Mouse (Mus musculus): ENCODE data around the gene Nubp1. TPM values are rescaled to one million over a fixed set of nuclear protein-coding genes. Genes with fewer than 3 reads are reported as not detected.

Nubp1 gene
- polyA plus RNA-seq, 1 experiment from 2014 or later, result 60.0 TPM

GRCm38 (mm10) chr16:10453872-10454582, 42.3 kb downstream of the Nubp1 start:
- no peak for ATAC-seq (ENCODE audit: low FRiP score, low read depth)
- no peak overlapping the region for H3K27ac ChIP-seq
- H3K36me3 ChIP-seq, result no peaks in the 10 kb centered on the region
- peaks cover 12% of the 10 kb centered on the region for H3K4me1 ChIP-seq
- no peak overlapping the region for H3K9ac ChIP-seq
- H3K27me3 ChIP-seq, result no peaks in the 10 kb centered on the region
- H3K4me2 ChIP-seq (replicated peaks), result no peak overlapping the region
- no peak overlapping the region for H3K4me3 ChIP-seq
- no peaks in the 10 kb centered on the region for H3K9me3 ChIP-seq
- WGBS, result 36% methylated on average over 6 of the region's 6 CpGs

- ATAC-seq (ENCODE audit: low FRiP score, low read depth), result no peak
- H3K4me3 ChIP-seq, result no peak overlapping the region
- no peak overlapping the region for H3K9ac ChIP-seq
- no peak overlapping the region for H3K4me2 ChIP-seq (replicated peaks)
- WGBS, result 6% methylated on average over 3 of the region's 3 CpGs
- no peaks in the 10 kb centered on the region for H3K27me3 ChIP-seq
- H3K27ac ChIP-seq, result no peak overlapping the region
- peaks cover 12% of the 10 kb centered on the region for H3K4me1 ChIP-seq
- no peaks in the 10 kb centered on the region for H3K9me3 ChIP-seq
- H3K36me3 ChIP-seq, result no peaks in the 10 kb centered on the region
Observed at GRCm38 (mm10) chr16:10454583-10454974, 42.8 kb downstream of the Nubp1 start.

GRCm38 (mm10) chr16:10460188-10460587, 48.4 kb downstream of the Nubp1 start:
- Histone ChIP-seq H3K9ac (no peak overlapping the region), H3K36me3 (no peaks in the 10 kb centered on the region), H3K27me3 (no peaks in the 10 kb centered on the region), H3K4me1 (0 out of 2 replicates have a peak, but pooled peaks cover 7% of the 10 kb centered on the region), H3K4me3 (no peak overlapping the region), H3K9me3 (no peaks in the 10 kb centered on the region), H3K27ac (no peak overlapping the region), H3K4me2 (replicated peaks) (no peak overlapping the region)
- ATAC-seq (ENCODE audit: low FRiP score, low read depth), result no peak
- WGBS, result 74% methylated on average over 2 of the region's 2 CpGs

GRCm38 (mm10) chr16:10461178-10461577, 49.4 kb downstream of the Nubp1 start:
- Histone ChIP-seq H3K4me2 (replicated peaks) (no peak overlapping the region), H3K27ac (no peak overlapping the region), H3K9me3 (no peaks in the 10 kb centered on the region), H3K4me1 (0 out of 2 replicates have a peak, but pooled peaks cover 6% of the 10 kb centered on the region), H3K9ac (no peak overlapping the region), H3K36me3 (no peaks in the 10 kb centered on the region), H3K4me3 (no peak overlapping the region), H3K27me3 (no peaks in the 10 kb centered on the region)
- no peak for ATAC-seq (ENCODE audit: low FRiP score, low read depth)
- WGBS, result 85% methylated on average over 2 of the region's 2 CpGs

- 9% methylated on average over 4 of the region's 4 CpGs for whole genome bisulfite sequencing
- ATAC-seq (ENCODE audit: low FRiP score, low read depth), result no peak
Observed at GRCm38 (mm10) chr16:10465011-10465681, 53.4 kb downstream of the Nubp1 start.

GRCm38 (mm10) chr16:10467391-10468107, 55.8 kb downstream of the Nubp1 start:
- Histone ChIP-seq H3K9ac (no peak overlapping the region), H3K4me2 (replicated peaks) (no peak overlapping the region), H3K4me3 (no peak overlapping the region), H3K27me3 (no peaks in the 10 kb centered on the region), H3K9me3 (no peaks in the 10 kb centered on the region), H3K36me3 (no peaks in the 10 kb centered on the region), H3K4me1 (0 out of 2 replicates have a peak, but pooled peaks cover 6% of the 10 kb centered on the region), H3K27ac (no peak overlapping the region; the same call in 1 of the 2 replicates)
- WGBS, result 30% methylated on average over 11 of the region's 11 CpGs
- ATAC-seq (ENCODE audit: low FRiP score, low read depth), result no peak

More at GRCm38 (mm10) chr16:10465011-10465681, 53.4 kb downstream of the Nubp1 start:
- no peaks in the 10 kb centered on the region for H3K27me3 ChIP-seq
- H3K9ac ChIP-seq, result no peak overlapping the region
- no peak overlapping the region for H3K4me2 ChIP-seq (replicated peaks)
- H3K4me3 ChIP-seq, result no peak overlapping the region
- no peak overlapping the region for H3K27ac ChIP-seq
- no peaks in the 10 kb centered on the region for H3K36me3 ChIP-seq
- H3K4me1 ChIP-seq, result 0 out of 2 replicates have a peak, but pooled peaks cover 6% of the 10 kb centered on the region
- H3K9me3 ChIP-seq, result no peaks in the 10 kb centered on the region

- Histone ChIP-seq H3K4me1 (0 out of 2 replicates have a peak, but pooled peaks cover 6% of the 10 kb centered on the region), H3K27me3 (no peaks in the 10 kb centered on the region), H3K4me2 (replicated peaks) (no peak overlapping the region), H3K9me3 (no peaks in the 10 kb centered on the region), H3K4me3 (no peak overlapping the region), H3K9ac (no peak overlapping the region), H3K27ac (no peak overlapping the region), H3K36me3 (no peaks in the 10 kb centered on the region)
- WGBS, result 82% methylated on average over 1 of the region's 1 CpGs
- no peak for ATAC-seq (ENCODE audit: low FRiP score, low read depth)
Observed at GRCm38 (mm10) chr16:10468201-10468600, 56.5 kb downstream of the Nubp1 start.

GRCm38 (mm10) chr16:10471950-10472349, 60.2 kb downstream of the Nubp1 start:
- H3K4me1 ChIP-seq, result no peaks in the 10 kb centered on the region
- H3K4me2 ChIP-seq (replicated peaks), result no peak overlapping the region
- no peak overlapping the region for H3K27ac ChIP-seq
- no peak overlapping the region for H3K9ac ChIP-seq
- H3K27me3 ChIP-seq, result no peaks in the 10 kb centered on the region
- ATAC-seq (ENCODE audit: low FRiP score, low read depth), result no peak
- H3K9me3 ChIP-seq, result no peaks in the 10 kb centered on the region
- 93% methylated on average over 3 of the region's 3 CpGs for WGBS
- no peaks in the 10 kb centered on the region for H3K36me3 ChIP-seq
- H3K4me3 ChIP-seq, result no peak overlapping the region

Other genes starting within 250 kb of the Nubp1 start
- gene Rpl39l, start 241.7 kb upstream of the Nubp1 start, polyA plus RNA-seq (2015; fragmentation: Nextera tagmentation; extraction: Ambion mirVana), result 3.9 TPM in 2 replicates
- gene Atf7ip2, start 219.2 kb upstream of the Nubp1 start, polyA plus RNA-seq (2015; fragmentation: Nextera tagmentation; extraction: Ambion mirVana), result 1.1 and 1.3 TPM in 2 replicates
- gene Emp2, start 98.0 kb upstream of the Nubp1 start, polyA plus RNA-seq (2015; fragmentation: Nextera tagmentation; extraction: Ambion mirVana), result 20.4 and 22.5 TPM in 2 replicates
- 0.15 and 0.34 TPM in 2 replicates for gene Tekt5, start 16.5 kb upstream of the Nubp1 start, polyA plus RNA-seq (2015; fragmentation: Nextera tagmentation; extraction: Ambion mirVana)
- gene Tvp23a, start 35.4 kb downstream of the Nubp1 start, polyA plus RNA-seq (2015; fragmentation: Nextera tagmentation; extraction: Ambion mirVana), result 22.5 and 23.2 TPM in 2 replicates
- 0.37 and 0.40 TPM in 2 replicates for gene Ciita, start 68.1 kb downstream of the Nubp1 start, polyA plus RNA-seq (2015; fragmentation: Nextera tagmentation; extraction: Ambion mirVana)
- gene Dexi, start 131.1 kb downstream of the Nubp1 start, polyA plus RNA-seq (2015; fragmentation: Nextera tagmentation; extraction: Ambion mirVana), result 23.5 and 27.1 TPM in 2 replicates
- gene Clec16a, start 133.4 kb downstream of the Nubp1 start, polyA plus RNA-seq (2015; fragmentation: Nextera tagmentation; extraction: Ambion mirVana), result 38.2 and 42.1 TPM in 2 replicates

Measured in limb, embryonic 13.5 days (tissue).